Mouse (Mus musculus) spleen, postnatal 10 days (tissue): ENCODE data around the gene Sphk2.

Source experiments
- DNase-seq, 2 experiments: peaks; one replicate each; pipeline ENCODE4 v3.0.0; 2021 to 2022; ENCODE audit warnings: low spot score in 2 of 2

Gene Sphk2

DNA sequence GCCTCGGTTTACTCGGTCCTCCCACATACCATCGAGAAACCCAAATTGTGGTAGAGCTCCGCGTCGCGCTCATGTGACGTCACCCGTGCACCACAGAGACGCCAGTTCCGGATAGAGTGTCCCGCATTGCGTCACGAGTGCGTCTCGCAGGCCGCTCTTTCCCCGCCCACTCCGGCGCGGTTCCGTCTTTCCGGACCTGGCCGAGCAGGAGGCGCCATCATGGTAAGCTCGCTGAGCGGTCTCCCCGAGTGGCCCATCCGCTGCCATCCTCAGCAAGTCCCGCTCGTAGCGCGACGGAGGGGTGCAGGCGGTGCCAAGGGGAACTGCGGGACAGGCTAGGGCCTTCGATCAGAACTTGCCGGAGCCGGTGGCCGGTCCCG is at the start of gene Sphk2:
Sphk2 (minus strand) TSS at position 85 of the 380 bp plus-strand sequence.
- DNase-seq: peak; percentile 98

DNA sequence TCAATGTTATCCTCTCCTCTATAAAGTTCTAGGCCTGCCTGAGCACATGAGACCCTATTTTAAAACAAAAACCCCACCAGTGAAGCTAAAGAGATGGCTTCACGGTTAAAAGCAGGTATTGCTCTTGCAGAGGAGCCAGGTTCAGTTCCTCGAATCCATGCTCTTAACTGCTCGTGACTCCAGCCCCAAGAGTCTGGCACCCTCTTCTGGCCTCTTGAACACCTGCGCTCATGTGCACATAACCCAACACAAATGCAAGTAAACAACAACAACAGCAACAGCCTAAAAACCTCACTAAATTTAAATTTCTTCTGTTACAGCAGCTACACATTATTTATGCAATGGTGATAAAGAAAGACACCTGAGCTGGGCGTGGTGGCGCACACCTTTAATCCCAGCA is 49.7 kb upstream of the Sphk2 start:
- no peak for DNase-seq

DNA sequence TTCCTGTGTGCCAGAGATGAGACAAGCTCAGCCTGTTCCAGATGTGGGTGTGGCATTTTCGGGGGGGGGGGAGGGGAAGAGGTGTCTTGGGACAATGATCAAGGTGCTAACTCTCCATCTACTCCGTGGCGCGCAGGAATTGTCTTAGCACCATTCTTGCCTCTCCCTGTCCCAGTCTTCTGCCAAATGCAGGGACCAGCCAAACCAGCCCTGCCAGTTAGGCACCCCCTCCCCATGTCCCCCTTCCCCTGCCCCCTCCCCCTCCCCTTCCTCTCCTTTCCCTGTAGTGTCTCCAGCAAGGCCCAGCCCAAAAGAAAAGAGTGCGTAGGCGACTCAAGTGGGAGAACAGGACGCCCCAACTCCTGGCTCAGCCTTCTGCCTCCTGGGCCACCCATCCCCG is 49.0 kb upstream of the Sphk2 start:
- no peak for DNase-seq

DNA sequence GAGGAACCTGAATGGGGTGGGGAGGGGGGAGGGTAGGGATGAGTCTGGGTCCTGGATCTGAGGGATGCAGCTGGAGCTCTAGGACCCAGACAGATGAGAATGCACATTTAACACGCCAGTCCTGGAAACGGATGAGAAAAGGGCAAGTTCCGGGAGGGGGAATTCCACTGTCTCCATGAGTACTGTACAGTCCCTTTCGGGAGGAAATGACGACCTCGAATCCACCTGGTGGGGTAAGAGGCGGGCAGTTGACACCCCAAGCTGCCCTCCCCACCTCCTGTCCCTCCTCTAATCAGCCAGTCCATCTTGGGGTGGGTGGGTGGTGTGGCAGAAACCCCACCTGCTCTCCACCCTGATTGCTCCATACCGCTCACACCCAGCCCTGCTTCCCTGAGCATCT is 48.2 kb upstream of the Sphk2 start:
- DNase-seq: no peak

DNA sequence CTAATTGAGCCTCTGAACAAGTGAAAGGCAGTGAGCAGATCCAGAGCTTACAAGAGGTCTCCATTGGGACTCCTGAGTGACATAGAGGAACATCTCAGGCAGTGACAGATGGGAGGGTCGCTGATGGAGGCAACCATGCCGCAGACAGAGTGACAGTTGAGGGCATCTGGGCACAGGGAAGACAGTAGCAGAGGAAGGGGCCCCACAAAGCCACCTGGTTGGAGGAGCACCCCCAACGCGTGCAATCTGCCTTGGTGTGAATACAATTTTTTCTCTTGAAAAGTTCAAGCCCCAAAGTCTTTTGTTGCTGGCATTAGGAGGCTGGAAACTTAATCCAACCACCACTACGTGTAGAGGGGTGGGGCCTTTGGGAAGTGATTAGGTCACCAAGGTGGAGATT is 42.3 kb upstream of the Sphk2 start:
- no peak for DNase-seq

DNA sequence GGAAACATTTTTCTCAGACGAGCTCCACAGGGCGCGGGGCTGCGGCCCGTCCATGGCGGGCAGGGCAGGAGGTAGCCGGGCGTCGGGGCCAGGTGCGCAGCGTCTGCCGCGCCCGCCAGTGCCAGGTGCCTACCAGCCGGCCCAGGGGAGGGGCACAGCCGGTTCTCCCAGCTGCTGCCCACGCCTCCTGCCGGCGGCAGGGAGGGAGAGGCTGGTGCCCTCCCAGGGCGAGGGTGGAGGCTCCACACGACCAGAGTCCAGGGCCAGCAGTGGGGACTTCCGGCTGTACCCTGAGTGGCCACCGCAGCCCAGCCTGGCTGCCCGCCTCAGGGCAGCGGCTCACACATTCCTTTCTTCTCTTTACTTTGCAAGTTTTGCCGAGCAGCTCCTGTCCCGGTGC is 41.6 kb upstream of the Sphk2 start:
- no peak for DNase-seq

DNA sequence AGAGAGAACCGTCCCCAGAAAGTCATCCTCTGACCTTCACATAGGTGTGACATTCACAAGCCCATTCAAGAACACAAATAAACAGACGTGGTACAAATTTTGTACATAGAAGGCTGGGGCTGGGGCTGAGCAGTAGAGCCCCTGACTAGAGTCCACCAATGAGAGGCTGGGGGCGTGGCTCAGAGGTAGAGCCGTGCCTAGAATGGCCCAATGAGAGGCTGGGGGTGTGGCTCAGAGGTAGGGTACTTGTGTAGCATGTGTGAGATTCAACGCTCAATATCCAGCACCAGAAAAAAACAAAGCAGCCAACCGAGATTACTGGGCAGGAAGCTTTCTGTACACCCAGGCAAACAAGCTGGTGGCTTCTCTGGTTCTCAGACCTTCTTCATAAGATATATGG is 37.9 kb upstream of the Sphk2 start:
- DNase-seq: no peak

DNA sequence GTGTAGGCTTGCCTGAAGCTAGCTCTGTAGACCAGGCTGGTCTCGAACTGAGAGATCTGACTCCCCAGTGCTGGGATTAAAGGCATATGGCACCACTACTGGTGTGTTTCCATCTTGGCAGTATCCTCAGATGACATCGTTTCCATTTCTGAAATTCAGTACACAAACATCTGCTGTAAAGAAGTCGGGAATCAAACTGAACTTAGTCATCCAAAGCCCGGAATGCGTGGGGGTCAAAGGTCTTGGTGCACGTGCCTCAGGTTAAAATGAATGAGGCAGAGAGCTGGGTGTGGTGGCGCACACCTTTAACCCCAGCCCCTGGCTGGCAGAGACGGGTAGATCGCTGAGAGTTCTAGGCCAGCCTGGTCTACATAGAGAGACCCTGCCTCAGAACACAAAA is 32.4 kb upstream of the Sphk2 start:
- no peak for DNase-seq

DNA sequence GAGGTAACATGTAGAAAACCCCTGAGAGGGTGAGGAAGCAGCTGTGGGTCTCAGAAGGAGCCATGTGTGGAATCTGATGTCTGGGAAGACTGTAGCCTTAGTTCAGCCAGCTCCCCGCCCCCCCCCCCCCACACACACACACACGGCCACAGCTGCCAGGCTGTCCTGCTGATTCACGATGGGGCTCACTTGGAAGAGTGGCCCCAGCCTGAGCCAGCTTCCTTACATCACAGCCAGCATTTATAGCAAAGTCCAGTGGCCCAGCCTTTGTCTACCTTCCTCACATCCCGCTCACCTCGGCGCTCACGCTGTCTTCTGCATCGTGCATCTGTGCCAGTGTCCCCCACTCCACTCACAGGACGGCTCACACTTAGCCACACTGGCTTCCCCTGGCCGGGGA is 31.6 kb upstream of the Sphk2 start:
- DNase-seq: no peak

DNA sequence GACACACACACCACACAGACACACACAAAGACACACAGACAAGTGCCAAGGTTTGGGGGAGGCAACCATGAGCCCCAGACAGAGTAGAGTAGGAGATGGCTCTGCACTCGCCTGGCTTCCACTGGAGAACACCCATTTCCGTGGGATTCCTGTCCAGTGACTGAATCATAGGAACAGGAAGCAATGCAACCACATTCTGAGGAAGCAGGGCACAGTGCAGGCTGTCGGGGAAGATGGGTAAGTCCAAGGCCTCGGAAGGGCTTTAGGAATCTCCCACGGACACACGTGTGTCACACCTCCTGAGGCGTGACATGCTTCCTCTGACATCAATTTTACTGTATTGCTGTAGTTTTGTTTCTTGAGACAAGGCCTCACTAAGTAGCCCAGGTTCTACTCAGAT is 30.3 kb upstream of the Sphk2 start:
- DNase-seq: no peak

DNA sequence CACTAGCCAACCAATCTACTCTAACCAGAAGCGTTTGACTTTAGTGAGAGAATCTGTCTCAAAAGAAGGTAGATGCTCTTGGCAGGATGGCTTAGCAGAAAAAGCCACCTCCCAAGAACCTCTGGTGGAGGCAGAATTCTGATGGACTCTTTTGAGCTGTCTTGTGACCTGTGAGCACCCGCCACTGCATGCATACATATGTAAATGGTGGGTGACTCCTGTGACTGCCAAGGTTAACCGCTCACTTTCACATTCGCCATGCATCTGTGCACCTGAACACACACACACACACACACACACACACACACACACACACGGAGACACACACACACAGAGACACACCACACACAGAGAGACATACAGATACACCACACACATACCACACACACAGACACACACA is 29.6 kb upstream of the Sphk2 start:
- no peak for DNase-seq

DNA sequence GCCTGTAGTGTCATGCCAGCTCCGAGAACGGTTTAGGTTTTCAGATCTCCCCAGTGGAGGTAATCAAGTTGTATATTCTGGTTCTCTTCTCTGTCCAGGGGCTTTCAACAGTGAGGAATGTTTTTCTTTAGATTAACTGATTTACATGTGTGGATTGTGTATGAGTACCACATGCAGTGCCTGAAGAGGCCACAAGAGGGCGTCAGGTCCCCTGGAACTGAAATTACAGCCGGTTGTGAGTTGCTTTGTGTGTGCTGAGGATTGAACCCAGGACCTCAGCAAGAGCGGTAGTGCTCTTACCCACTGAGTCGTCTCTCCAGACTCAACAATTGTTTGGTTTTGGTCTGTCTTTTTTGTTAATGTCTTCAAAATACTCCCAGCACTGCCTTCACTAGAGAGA is 28.7 kb upstream of the Sphk2 start:
- DNase-seq: peak in 1 of 2 experiments; percentile 40

DNA sequence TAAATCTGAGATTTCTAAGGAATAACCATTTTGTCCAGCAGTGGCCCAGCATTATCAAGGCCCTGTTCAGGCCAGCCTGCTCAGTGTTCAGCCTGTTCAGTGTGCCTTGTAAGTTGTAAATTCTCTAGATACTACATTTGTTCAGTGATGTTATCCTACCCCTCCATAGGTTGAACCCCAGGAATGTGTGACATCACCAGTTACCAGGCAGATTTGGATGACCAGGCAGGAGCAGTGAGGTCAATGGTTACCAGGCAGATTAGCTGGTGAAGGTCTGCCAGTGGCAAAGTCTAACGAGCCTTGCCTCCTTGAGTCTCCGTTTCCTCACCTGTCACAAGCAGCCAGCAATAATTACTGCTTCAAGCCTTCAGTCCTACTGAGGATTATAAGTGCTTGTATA is 26.6 kb upstream of the Sphk2 start:
- peak in 1 of 2 experiments; percentile 74 for DNase-seq

DNA sequence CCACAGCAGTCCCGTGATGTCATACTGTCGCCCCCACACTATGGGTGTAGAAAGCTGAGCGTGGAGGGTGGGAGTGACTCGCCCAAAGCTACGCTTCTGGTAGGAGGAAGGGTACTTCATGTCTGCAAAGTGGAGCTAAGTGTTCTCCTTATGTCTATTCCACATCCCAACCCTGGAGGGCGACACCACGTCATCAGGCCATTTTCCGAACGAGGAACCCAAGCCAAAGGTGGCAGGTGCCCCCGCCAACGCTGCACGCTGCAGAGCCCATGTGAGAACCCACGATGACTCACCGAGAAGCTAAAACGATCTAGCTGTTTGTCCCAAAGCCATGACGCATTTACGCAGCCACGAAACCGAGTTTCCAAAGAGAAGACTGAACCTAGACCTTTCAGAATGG is 24.5 kb upstream of the Sphk2 start:
- no peak for DNase-seq

DNA sequence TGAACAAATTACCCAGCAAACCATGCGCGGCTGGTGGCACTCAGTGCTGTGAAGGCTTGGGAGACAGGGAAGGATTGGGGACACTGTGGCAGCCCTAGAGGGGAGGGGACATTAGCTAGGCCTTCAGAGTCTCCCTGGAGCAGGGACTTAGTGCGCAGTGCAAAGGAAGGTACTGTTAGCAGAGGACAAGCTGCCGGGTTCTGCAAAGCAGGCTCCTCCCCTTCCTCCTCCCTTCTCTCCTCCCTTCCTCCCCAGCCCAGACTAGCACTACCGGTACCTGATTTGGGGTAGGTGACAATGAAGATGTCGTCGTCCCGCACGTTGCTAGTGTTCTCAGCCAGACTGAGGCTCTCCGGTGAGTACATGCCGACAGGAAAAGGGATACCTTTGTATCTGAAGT is 24.0 kb upstream of the Sphk2 start:
- no peak for DNase-seq

DNA sequence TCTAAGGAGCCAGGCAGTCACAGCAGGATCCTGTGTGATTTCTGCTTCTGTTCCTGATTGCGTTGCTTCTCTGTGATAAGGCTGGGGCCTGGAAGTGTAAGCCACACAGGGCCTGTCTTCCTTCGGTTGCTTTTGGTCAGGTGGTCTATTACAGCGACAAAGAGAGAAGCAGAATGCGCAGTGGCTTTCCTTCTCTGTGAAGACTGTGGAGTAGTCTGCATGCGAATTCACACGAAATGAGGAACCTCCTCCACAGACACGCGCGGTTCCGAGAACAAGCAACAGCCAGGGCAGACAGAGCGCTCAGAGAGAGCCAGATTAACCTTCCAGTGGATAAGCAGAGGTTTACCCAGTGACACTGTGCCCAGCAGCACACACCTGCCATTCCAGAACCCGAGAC is 23.5 kb upstream of the Sphk2 start:
- no peak for DNase-seq

DNA sequence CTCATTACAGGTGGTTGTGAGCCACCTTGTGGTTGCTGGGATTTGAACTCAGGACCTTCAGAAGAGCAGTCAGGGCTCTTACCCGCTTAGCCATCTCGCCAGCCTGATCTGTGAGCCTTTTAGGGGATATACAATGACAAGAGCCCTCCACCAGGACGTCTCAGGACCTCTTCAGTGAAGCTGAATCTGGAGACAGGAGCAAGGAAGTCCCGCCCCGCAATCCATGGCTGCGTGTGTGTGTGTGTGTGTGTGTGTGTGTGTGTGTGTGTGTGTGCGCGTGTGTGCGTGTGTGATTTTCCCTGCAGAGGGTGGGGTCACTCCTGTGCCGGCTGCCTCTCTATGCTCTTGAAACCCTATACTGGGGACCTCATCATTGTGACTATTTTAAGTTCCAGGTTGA is 22.0 kb upstream of the Sphk2 start:
- no peak for DNase-seq

DNA sequence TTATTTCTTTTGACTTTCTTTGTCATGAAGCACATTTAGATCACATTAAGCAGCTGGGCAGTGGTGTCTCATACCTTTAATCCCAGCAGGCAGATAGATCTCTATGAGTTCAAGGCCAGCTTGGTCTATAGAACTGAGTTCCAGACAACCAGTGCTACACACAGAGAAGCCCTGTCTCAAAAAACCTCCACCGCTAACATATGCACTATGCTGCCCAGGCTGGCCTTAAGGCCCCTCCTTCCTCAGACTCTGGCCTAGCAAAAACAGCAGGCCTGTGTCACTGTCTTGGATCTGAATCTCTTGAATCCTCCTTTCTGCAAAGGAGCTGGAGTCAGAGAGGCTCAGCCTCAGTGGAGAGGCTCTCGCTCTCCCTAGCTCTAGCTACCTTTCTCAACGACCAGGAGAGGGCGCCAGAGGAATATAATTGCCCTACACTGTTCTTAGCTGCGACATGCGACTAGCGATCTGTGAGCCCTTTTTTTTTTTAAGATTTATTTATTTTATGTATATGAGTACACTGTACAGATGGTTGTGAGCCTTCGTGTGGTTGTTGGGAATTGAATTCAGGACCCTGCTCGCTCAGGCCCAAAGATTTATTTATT is 21.5 kb upstream of the Sphk2 start:
- peak; percentile 63 to 89 for DNase-seq

DNA sequence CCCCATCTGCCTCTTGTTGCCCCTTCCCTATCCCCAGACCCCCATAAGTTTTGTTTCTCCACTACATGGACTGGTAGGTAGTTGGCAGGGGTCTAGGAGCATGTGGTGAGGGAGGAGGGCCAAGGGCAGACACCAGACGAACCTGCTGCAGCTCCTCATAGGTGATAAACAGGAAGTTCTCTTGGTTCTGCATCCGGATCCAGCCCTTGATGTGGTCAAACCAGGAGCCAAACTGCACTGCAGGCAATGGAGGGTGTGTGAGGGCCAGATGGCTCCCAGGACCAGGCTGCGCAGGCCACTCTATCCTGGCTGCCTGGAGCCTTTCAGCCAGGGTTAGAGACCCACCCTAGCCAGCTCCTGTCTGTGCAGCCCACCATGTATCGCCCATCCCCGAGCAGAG is 15.7 kb upstream of the Sphk2 start:
- peak in 1 of 2 experiments; percentile 6 for DNase-seq

DNA sequence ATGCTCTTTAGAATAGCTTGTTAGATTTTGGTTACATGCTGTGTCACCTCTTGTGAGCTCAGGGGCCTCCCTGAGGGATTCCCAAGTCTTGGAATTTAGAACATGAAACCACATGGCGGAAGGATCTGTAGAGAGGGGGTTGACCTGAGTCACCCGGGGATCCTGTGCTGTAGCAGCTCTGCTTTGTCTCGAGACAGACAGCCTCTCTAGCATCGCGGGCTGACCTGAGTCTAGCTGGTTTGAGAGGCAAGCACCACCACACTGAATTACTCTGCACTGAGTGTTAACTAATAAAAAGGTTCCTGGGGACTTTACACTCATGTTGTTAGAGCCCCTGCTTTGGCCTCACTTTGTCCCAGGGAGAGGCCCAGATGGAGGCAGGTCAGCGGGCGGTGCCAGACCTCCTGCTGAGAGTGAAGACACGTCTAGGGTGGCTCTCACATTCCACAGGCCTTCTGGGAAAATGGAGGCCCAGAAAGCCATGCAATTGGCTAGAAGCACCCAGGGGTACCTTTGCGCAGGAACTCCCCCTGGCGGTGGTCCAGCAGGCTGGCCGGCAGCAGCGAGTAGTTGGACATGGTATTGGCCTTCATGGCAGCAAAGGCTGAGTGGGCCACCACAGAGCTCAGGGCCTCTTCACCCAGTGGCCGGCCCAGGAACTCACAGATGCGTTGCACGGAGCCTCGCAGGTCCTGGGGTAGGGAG is 13.1 kb upstream of the Sphk2 start:
- peak; percentile 35 to 70 for DNase-seq

DNA sequence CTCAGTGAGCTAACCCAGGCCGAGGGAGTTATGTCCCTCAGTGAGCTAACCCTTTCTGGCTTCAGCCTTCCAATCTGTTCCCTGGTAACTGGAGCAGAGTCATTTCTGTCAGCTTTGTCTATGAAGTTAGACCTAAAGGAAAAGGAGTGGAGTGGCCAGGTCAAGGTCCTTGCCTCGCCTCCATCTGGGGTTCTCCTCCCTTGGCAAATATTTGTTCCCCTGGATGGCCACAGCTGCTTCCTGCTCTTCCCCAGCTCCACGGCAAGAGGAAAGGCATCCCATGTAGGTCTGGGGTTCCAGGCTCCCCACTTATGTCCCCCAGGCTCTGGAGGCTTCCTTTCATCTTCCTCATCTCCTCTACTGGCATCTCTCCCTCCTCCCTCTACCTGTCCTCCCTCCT is 9.8 kb upstream of the Sphk2 start:
- no peak for DNase-seq

DNA sequence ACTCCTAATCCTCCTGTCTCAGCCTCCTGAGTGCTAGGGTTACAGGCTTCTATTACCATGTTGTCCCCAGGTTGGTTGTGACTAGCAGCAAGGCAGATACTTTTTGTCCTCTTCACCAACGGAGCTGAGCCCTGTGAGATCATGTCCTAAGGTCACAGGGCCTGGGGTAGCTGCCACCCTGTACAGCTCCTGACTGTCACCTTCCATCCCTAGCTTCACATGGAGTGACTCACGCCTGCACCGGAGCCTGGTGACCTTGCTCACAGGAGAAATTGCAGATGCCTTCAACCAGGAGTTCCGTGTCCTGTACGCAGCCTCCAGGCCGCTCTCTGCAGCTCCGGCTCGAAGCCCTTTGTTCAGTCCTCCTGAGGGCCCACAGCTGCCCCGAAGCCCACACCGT is 8.6 kb upstream of the Sphk2 start:
- DNase-seq: no peak

DNA sequence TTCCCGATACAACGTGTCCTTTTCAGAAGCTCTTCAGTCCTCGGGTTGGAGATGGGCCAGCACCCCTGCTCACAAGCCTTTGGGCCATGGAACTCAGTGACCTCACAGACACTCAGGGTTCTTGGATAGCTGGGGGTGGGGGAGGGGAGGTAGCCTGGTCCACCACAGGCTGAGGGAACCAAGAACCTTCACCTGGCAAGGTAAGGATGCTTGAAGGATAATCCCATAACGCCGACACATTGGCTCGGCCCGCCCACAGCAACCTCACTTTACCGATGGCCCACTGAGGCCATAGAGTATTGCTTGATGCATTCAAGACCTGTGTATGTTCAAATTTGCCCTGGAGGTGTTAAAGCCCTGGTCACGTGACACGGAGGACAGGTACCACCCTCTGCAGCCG is 7.9 kb upstream of the Sphk2 start, which contains the start of gene Spaca4:
Spaca4 (minus strand) TSS at position 101 of the 400 bp plus-strand sequence.
- DNase-seq: no peak

DNA sequence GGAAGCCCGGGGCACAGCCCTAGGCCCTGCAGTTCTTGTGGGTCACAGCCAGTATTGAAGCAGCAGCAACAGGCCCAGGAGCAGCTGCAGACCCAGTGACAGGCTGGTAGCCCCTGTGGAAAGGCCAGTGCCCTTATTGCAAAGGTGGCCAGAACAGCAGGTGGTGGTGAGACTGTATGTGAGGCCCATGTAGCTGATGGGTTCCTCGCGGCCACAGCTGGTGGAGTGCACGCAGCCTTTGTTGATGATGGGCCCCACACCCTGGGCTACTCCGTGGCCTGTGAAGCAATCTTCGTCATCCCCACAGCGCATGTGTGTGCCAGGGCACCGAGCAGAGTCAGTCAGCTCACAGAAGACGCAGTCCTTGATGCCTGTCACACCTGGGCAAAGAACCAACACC is 7.3 kb upstream of the Sphk2 start:
- no peak for DNase-seq
